Mouse (Mus musculus) forelimb bud, embryonic 11.5 days (tissue): ENCODE data around the gene Anpep.

Experiments
- DNase-seq: peaks from one replicate; pipeline ENCODE4 v3.0.0-alpha.2; 2012; ENCODE audit warnings: low read depth, low spot score

Gene Anpep

DNA sequence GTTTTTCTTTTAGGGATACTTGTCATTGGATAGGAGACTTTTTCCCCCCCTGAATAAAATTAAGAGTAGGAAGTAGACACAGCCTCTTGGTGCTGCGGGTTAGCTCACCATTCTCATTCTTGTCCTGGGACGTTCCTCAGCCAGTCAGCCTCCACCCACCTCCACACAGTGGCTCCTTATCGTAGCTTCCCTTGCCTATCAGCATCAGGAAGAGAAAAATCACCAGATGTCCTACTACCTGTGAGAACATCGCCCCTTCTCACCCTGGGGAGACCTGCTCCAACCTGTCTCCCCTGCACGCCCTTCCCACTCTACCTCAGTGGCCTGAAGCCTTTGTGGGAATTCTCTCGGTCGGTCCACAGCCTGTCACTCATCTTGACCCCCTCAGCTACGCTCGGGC is at the start of gene Anpep:
Gene Anpep, minus strand, starts transcription at position 249 of the 400 bp plus-strand sequence.
- no peak for DNase-seq

GRCm38 (mm10) chr7:79907356-79907755 is 46.5 kb upstream of the Anpep start:
- DNase-seq: no peak

- no peak for DNase-seq
Measured at GRCm38 (mm10) chr7:79906914-79907313, 46.1 kb upstream of the Anpep start.

GRCm38 (mm10) chr7:79905193-79905592 is 44.3 kb upstream of the Anpep start:
- DNase-seq: no peak

GRCm38 (mm10) chr7:79903160-79903792 is 42.4 kb upstream of the Anpep start:
- no peak for DNase-seq

DNA sequence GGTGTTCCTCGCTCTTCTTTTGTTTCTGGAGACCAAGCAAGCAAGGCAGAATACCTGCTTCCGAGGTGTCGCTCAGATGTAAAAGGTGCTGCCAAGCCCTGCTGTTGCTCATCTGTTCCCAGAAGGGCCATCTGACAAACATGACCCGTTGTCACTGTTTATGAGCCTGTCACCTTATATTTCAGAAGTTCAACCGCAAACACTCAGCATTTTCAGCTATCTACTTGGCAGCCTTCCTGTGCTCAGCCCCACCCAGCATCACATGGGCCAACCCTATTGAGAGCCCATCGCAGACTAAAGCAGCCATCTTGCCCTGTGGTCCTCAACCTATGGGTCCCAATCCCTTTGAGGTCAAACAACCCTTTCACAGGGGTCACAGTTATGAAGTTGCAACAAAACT is 39.9 kb upstream of the Anpep start:
- no peak for DNase-seq

DNA sequence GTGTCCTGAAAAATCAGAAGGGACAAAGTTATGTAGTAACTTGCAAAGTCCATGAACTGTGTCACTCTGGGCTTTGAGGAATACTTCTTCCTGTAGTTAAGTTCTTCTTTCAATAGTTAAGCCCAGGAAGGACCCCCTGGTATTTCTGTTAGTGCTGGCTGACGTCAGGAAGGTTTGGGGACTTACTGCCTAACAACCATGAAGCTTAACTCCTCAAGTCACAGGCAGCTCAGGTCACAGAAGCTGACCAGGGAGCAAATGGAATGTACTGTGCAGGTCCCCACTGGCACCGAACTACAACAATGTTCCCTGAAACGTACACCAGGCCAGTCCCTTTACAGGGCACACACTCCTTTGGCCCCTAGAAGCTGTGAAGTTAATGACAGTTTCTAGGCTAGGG is 34.4 kb upstream of the Anpep start:
- DNase-seq: no peak

- DNase-seq: no peak
Measured at GRCm38 (mm10) chr7:79894790-79895189, 33.9 kb upstream of the Anpep start.

- DNase-seq: no peak
Measured at GRCm38 (mm10) chr7:79892576-79893428, 31.9 kb upstream of the Anpep start.

GRCm38 (mm10) chr7:79890436-79891221 is 29.8 kb upstream of the Anpep start:
- DNase-seq: no peak

DNA sequence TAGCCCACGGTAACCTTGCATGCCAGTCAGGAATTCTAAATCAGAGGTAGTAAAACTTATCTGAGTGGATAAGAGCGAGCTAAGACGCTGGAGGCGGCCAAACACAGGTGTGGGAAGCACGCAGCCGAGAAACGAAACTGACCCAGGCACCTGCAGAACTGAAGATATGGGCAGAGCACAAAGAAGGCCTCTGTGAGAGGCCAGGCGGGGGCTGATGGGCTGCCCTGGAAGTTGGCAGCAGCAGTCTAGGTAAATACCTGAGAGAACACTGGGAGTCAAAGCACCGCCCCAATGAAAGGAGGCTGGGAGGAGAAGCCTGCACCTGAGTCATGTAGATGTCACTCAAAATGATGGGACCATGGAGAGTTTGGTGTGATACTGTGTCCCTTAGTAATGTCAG is 27.7 kb upstream of the Anpep start:
- no peak for DNase-seq

- no peak for DNase-seq
Measured at GRCm38 (mm10) chr7:79883613-79884334, 22.9 kb upstream of the Anpep start.

DNA sequence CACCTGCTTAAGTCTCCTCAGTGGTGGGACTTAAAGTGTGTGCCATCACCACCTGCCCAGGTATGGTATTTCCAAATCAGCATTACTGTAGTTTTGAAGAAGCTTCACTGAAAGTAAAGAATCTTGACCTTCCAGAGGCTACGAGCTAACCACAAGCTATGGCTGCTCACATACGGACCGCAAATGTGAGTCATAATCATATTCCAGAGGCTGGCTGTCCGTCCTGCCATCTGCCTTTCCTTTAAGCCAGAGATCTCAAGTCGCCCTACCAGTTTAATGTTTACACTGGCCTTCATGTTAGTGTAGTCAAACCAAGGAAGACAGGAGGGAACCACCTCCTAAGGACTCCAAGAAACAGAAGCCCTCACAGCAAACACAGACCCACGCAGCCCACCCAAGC is 21.0 kb upstream of the Anpep start:
- DNase-seq: no peak

GRCm38 (mm10) chr7:79880998-79881397 is 20.1 kb upstream of the Anpep start:
- DNase-seq: no peak

- DNase-seq: no peak
Measured at GRCm38 (mm10) chr7:79880033-79880432, 19.2 kb upstream of the Anpep start.

GRCm38 (mm10) chr7:79878455-79879025 is 17.7 kb upstream of the Anpep start:
- DNase-seq: no peak

- no peak for DNase-seq
Measured at GRCm38 (mm10) chr7:79873407-79873806, 12.5 kb upstream of the Anpep start.

- no peak for DNase-seq
Measured at GRCm38 (mm10) chr7:79871797-79872345, 11.0 kb upstream of the Anpep start.

- DNase-seq: no peak
Measured at GRCm38 (mm10) chr7:79869072-79869719, 8.3 kb upstream of the Anpep start.

GRCm38 (mm10) chr7:79868475-79868874 is 7.6 kb upstream of the Anpep start:
- no peak for DNase-seq
